Mouse (Mus musculus) CH12.LX (cell line): ENCODE measurements around the gene Fam185a. TPM values are rescaled to one million over a fixed set of nuclear protein-coding genes. Genes with fewer than 3 reads are reported as not detected.
A peak's percentile ranks its signal among the peaks of the same experiment; 100 is the strongest.

ENCODE experiments used
- DNase-seq: peaks from one replicate; pipeline ENCODE4 v3.0.0-alpha.2; 2013; ENCODE audit errors: extremely low read depth
- H3K27ac ChIP-seq: 2 replicates; pipeline ENCODE4 v1.5.1; 2012; ENCODE audit warnings: low read depth, mild to moderate bottlenecking, control low read depth, moderate library complexity; ENCODE audit not compliant: insufficient read depth
- H3K27me3 ChIP-seq: replicated peaks from 2 replicates; pipeline ENCODE3; 2012; ENCODE audit warnings: inconsistent platforms
- H3K36me3 ChIP-seq, 2 experiments: replicated peaks in 1 of 2; 2 replicates each; pipeline versions ENCODE3 to v1.6.1; 2012; ENCODE audit warnings: inconsistent platforms in 1 of 2, low read length in 1 of 2, mild to moderate bottlenecking in 1 of 2, mixed read lengths in 1 of 2, moderate library complexity in 1 of 2; ENCODE audit not compliant: control insufficient read depth in 1 of 2, insufficient read depth in 1 of 2
- H3K4me1 ChIP-seq, 2 experiments: 2 replicates each; pipeline ENCODE4 v1.6.1; 2012; ENCODE audit warnings: inconsistent platforms in 1 of 2, moderate library complexity in 1 of 2; ENCODE audit not compliant: insufficient read depth in 2 of 2, control insufficient read depth in 1 of 2
- H3K4me2 ChIP-seq: 2 replicates; pipeline ENCODE4 v1.6.1; 2012; ENCODE audit warnings: low read depth, mild to moderate bottlenecking, control low read depth; ENCODE audit not compliant: poor library complexity, insufficient read depth, severe bottlenecking
- H3K4me3 ChIP-seq, 3 experiments: fragments of 150-350 bp in 1 of 3; sonication (generic) in 1 of 3; replicated peaks in 1 of 3; 2 replicates each; pipeline versions ENCODE3 to v1.5.1; 2011 to 2012; ENCODE audit warnings: low read depth in 2 of 3, low read length in 2 of 3, mild to moderate bottlenecking in 2 of 3, moderate library complexity in 2 of 3, control low read depth in 1 of 3, improper control_type of control experiment in 1 of 3, inconsistent platforms in 1 of 3, mixed read lengths in 1 of 3; ENCODE audit not compliant: poor library complexity in 1 of 3
- H3K79me2 ChIP-seq: replicated peaks from 2 replicates; pipeline ENCODE4 v1.6.1; 2012; ENCODE audit warnings: mild to moderate bottlenecking, moderate library complexity; ENCODE audit not compliant: control insufficient read depth, poor library complexity, insufficient read depth, severe bottlenecking; ENCODE audit errors: extremely low read depth
- H3K9ac ChIP-seq: 2 replicates; pipeline ENCODE4 v1.6.1; 2012; ENCODE audit warnings: low read depth, mild to moderate bottlenecking, control low read depth, moderate library complexity; ENCODE audit not compliant: insufficient read depth
- H3K9me3 ChIP-seq: replicated peaks from 2 replicates; pipeline ENCODE3; 2012; ENCODE audit warnings: low read length, inconsistent platforms, mixed read lengths
- BHLHE40 ChIP-seq: IDR thresholded peaks from 2 replicates; pipeline ENCODE4 v1.6.1; 2011; ENCODE audit warnings: mild to moderate bottlenecking, low read depth, low read length, improper control_type of control experiment
- CHD1 ChIP-seq: IDR thresholded peaks from 2 replicates; pipeline ENCODE4 v1.6.1; 2012; ENCODE audit warnings: low read depth, low read length, improper control_type of control experiment, inconsistent platforms
- EP300 ChIP-seq: IDR thresholded peaks from 2 replicates; pipeline ENCODE4 v1.6.1; 2011; ENCODE audit warnings: low read length, improper control_type of control experiment
- GABPA ChIP-seq: IDR thresholded peaks from 2 replicates; pipeline ENCODE4 v1.6.1; 2012; ENCODE audit warnings: low read depth, low read length, improper control_type of control experiment, inconsistent platforms; ENCODE audit not compliant: insufficient replicate concordance
- HCFC1 ChIP-seq: IDR thresholded peaks from 2 replicates; pipeline ENCODE4 v1.6.1; 2012; ENCODE audit warnings: low read depth, mild to moderate bottlenecking, inconsistent platforms, low read length, improper control_type of control experiment
- JUND ChIP-seq: conservative IDR thresholded peaks from 2 replicates; pipeline ENCODE4 v1.6.1; 2011; ENCODE audit warnings: low read depth, low read length, improper control_type of control experiment
- KAT2A ChIP-seq: IDR thresholded peaks from 2 replicates; pipeline ENCODE4 v1.6.1; 2012; ENCODE audit warnings: low read length, improper control_type of control experiment, inconsistent platforms; ENCODE audit not compliant: insufficient replicate concordance
- MAFK ChIP-seq: IDR thresholded peaks from 2 replicates; pipeline ENCODE4 v1.6.1; 2011; ENCODE audit warnings: low read length, improper control_type of control experiment; ENCODE audit not compliant: insufficient replicate concordance
- MAX ChIP-seq: IDR thresholded peaks from 2 replicates; pipeline ENCODE4 v1.6.1; 2011; ENCODE audit warnings: low read length, improper control_type of control experiment
- MXI1 ChIP-seq: IDR thresholded peaks from 2 replicates; pipeline ENCODE4 v1.6.1; 2011; ENCODE audit warnings: mild to moderate bottlenecking, low read depth, low read length, improper control_type of control experiment
- MYC ChIP-seq: IDR thresholded peaks from 2 replicates; pipeline ENCODE4 v1.6.1; 2011; ENCODE audit warnings: low read depth, mild to moderate bottlenecking, improper control_type of control experiment, low read length
- NELFE ChIP-seq: IDR thresholded peaks from 2 replicates; pipeline ENCODE4 v1.6.1; 2011; ENCODE audit warnings: low read depth, low read length, improper control_type of control experiment
- PAX5 ChIP-seq: IDR thresholded peaks from 2 replicates; pipeline ENCODE4 v1.6.1; 2012; ENCODE audit warnings: low read length, inconsistent platforms, mixed read lengths
- POLR2A ChIP-seq: IDR thresholded peaks from 2 replicates; pipeline ENCODE4 v1.6.1; 2011; ENCODE audit warnings: low read depth, mild to moderate bottlenecking, improper control_type of control experiment, low read length
- POLR2AphosphoS2 ChIP-seq: IDR thresholded peaks from 2 replicates; pipeline ENCODE4 v1.6.1; 2011; ENCODE audit warnings: low read depth, low read length, improper control_type of control experiment
- TCF12 ChIP-seq: IDR thresholded peaks from 2 replicates; pipeline ENCODE4 v1.6.1; 2014; ENCODE audit warnings: low read depth, mild to moderate bottlenecking, inconsistent platforms, low read length, improper control_type of control experiment
- USF2 ChIP-seq: conservative IDR thresholded peaks from 2 replicates; pipeline ENCODE4 v1.6.1; 2011; ENCODE audit warnings: low read depth, low read length, improper control_type of control experiment
- ZC3H11A ChIP-seq: IDR thresholded peaks from 2 replicates; pipeline ENCODE4 v1.6.1; 2012; ENCODE audit warnings: low read depth, mild to moderate bottlenecking, inconsistent platforms, low read length, improper control_type of control experiment
- ZMIZ1 ChIP-seq: IDR thresholded peaks from 2 replicates; pipeline ENCODE4 v1.6.1; 2012; ENCODE audit warnings: low read depth, mild to moderate bottlenecking, inconsistent platforms, low read length, improper control_type of control experiment
- dilution Hi-C: fragments of 300-500 bp; cut with MboI; formaldehyde crosslinking; loops from 2 replicates; pipeline ENCODE4 v1.14.3; 2020; ENCODE audit warnings: low sequenced_read_pairs; ENCODE audit not compliant: extremely low pct_unique_long_range_greater_than_20kb, extremely low pct_ligation_motif_present
- in situ Hi-C: fragments of 300-500 bp; cut with MboI; formaldehyde crosslinking; loops from 3 replicates; pipeline ENCODE4 v1.14.3; 2019; ENCODE audit warnings: low sequenced_read_pairs, low pct_ligation_motif_present, low pct_unique_long_range_greater_than_20kb, mixed read lengths
- polyA plus RNA-seq: library from polyadenylated mRNA; unstranded; fragments of >175 nt; gene quantifications from 2 replicates; pipeline ENCODE4 v1.2.1, GENCODE M21; 2012; ENCODE audit warnings: low read depth; ENCODE audit not compliant: insufficient read length
- total RNA-seq, 2 experiments: library from RNA; depleted of rRNA; stranded (reverse); fragments of 300-350 nt in 1 of 2; fragments of >200 nt in 1 of 2; gene quantifications; 2 replicates each; pipeline ENCODE4 v1.2.3; 2012 to 2014

Gene Fam185a
- total and polyA plus RNA-seq, 3 experiments: 13.4 to 30.6 (median 16.1) TPM

- no peak for TF ChIP-seq NELFE
- no peak for TF ChIP-seq ZMIZ1
- TF ChIP-seq, all 38 proteins: peak for 0
- dilution Hi-C loops (no loop called here), in situ Hi-C loops (no loop called here)
- Histone ChIP-seq H3K4me2 (no peak overlapping the region), H3K27ac (no peak overlapping the region), H3K79me2 (no peaks in the 10 kb centered on the region), H3K4me3 (no peak overlapping the region), H3K36me3 (peaks cover 13 to 71% of the 10 kb centered on the region in 2 experiments), H3K27me3 (no peaks in the 10 kb centered on the region), H3K4me1 (peaks cover 0 to 8% of the 10 kb centered on the region in 2 experiments; a peak in 1 of 4 replicates), H3K9ac (no peak overlapping the region), H3K9me3 (no peaks in the 10 kb centered on the region)
- DNase-seq: peak; percentile 10
These were observed 55.0 kb downstream of the Fam185a start for GRCm38 (mm10) chr5:21479746-21480145.

- Histone ChIP-seq H3K9ac (no peak overlapping the region), H3K4me2 (no peak overlapping the region), H3K27ac (no peak overlapping the region), H3K4me1 (peaks cover 0 to 8% of the 10 kb centered on the region in 2 experiments; a peak in 1 of 4 replicates), H3K79me2 (no peaks in the 10 kb centered on the region), H3K36me3 (peaks cover 13 to 58% of the 10 kb centered on the region in 2 experiments), H3K9me3 (no peaks in the 10 kb centered on the region), H3K4me3 (no peak overlapping the region), H3K27me3 (no peaks in the 10 kb centered on the region)
- in situ Hi-C loops: no loop called here
- no peak for DNase-seq
- TF ChIP-seq KAT2A: no peak
- no peak for TF ChIP-seq MAX
- no peak for TF ChIP-seq MAFK
- no peak for TF ChIP-seq USF2
- no peak for TF ChIP-seq POLR2A
- TF ChIP-seq MYC: no peak
- TF ChIP-seq HCFC1: no peak
- no peak for TF ChIP-seq GABPA
- TF ChIP-seq TCF12: no peak
- TF ChIP-seq PAX5: no peak
- TF ChIP-seq EP300: no peak
- no peak for TF ChIP-seq ZC3H11A
- TF ChIP-seq BHLHE40: no peak
- no peak for TF ChIP-seq POLR2AphosphoS2
- no peak for TF ChIP-seq NELFE
- TF ChIP-seq MXI1: no peak
- no peak for TF ChIP-seq CHD1
- no peak for TF ChIP-seq JUND
- dilution Hi-C loops: no loop called here
These were observed 56.8 kb downstream of the Fam185a start for GRCm38 (mm10) chr5:21481521-21481920.
